Mouse (Mus musculus) spleen, adult 2 months (tissue): ENCODE results near the gene Col1a2.

ENCODE experiments used
- CTCF ChIP-seq: fragments of 200-500 bp; IDR thresholded peaks from 2 replicates; pipeline ENCODE4 v1.5.1; 2011; ENCODE audit warnings: mild to moderate bottlenecking, inconsistent platforms; ENCODE audit not compliant: insufficient read depth, insufficient read length, insufficient replicate concordance; ENCODE audit errors: extremely low read depth
- POLR2A ChIP-seq: fragments of 200-500 bp; IDR thresholded peaks from 2 replicates; pipeline ENCODE4 v1.6.1; 2011; ENCODE audit warnings: low read depth, low read length, inconsistent platforms

DNA sequence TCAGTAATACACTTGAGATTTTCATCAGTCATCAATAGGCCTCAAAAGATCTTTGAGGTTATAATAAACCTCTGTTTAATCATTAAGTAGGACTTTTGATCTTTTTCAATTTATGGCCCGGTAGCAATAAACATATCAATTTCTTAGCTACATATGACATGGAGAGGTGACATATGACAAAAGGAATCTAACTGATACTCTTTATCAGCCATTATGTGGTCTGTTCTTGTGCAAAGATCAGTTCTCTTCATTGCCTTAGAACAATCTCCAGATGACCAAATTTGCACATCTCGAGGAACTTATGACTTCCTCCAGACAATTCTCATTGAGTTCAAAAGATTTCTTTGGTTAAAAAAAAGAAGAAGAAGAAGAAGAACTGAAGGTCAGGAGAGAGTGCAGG is 10.1 kb downstream of the Col1a2 start:
- TF ChIP-seq CTCF (no peak), POLR2A (no peak)
